Comparison of ENCODE assay signal across 19 mouse cellular contexts in the genomic region with DNA sequence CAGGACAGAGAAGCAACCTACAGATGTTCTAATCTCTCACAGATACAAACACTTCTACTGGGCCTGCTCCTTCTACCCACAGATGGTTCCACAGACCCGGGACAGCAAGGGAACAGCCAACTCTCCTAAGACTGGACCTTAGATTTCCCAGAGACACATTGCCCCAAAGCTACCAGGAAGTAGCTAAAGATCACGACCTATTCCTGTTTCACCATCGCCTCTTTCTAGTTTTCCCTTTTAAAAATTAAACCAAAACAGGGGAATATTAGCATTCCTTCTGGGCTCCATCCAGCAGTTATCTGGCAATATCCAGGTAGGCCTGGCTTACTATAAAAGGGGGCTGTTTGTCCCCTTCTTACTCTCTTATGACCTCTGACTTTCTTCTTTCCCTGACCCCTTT. TPM values are rescaled to one million over a fixed set of nuclear protein-coding genes. Genes with fewer than 3 reads are reported as not detected.
"Had no signal": no experiment of that assay in that cellular context is flagged by ENCODE, and none has a peak within 500 bp of the region (broad histone marks: within the 10 kb centered on the region; RNA-seq: fewer than 3 reads in every experiment).

No protein-coding gene starts in this region.

- H3K27ac ChIP-seq: lung, embryonic 15.5 days; macrophage; midbrain, embryonic 13.5 days; midbrain, embryonic 15.5 days; neural tube, embryonic 12.5 days; stomach, embryonic 15.5 days; stomach, postnatal 0 days had no signal

- H3K9me3 ChIP-seq: lung, embryonic 15.5 days; midbrain, embryonic 13.5 days; midbrain, embryonic 15.5 days; neural tube, embryonic 12.5 days; stomach, embryonic 15.5 days had no signal

- H3K9ac ChIP-seq: lung, embryonic 15.5 days; midbrain, embryonic 13.5 days; midbrain, embryonic 15.5 days; neural tube, embryonic 12.5 days; stomach, embryonic 15.5 days had no signal

- ATAC-seq: lung, postnatal 0 days; midbrain, embryonic 13.5 days; midbrain, embryonic 15.5 days had no signal

- DNase-seq: lung, adult 2 months; lung, postnatal 14 days; lung, postnatal 36 days; right cerebral cortex, postnatal 14 days; thymus, adult 2 months; thymus, postnatal 25 days; thymus, postnatal 4 days had no signal

- H3K4me3 ChIP-seq: lung, embryonic 15.5 days; megakaryocyte, embryonic 14.5 days; midbrain, embryonic 13.5 days; midbrain, embryonic 15.5 days; neural tube, embryonic 12.5 days; stomach, embryonic 15.5 days had no signal

- H3K36me3 ChIP-seq: lung, embryonic 15.5 days; midbrain, embryonic 13.5 days; midbrain, embryonic 15.5 days; neural tube, embryonic 12.5 days; stomach, embryonic 15.5 days had no signal

- H3K4me1 ChIP-seq: lung, embryonic 15.5 days; megakaryocyte, embryonic 14.5 days; midbrain, embryonic 15.5 days; neural tube, embryonic 12.5 days; stomach, embryonic 15.5 days had no signal

- H3K27me3 ChIP-seq: lung, embryonic 15.5 days; megakaryocyte, embryonic 14.5 days; midbrain, embryonic 13.5 days; midbrain, embryonic 15.5 days; neural tube, embryonic 12.5 days; stomach, embryonic 15.5 days had no signal

- H3K4me2 ChIP-seq: lung, embryonic 15.5 days; midbrain, embryonic 11.5 days; midbrain, embryonic 13.5 days; midbrain, embryonic 15.5 days; neural tube, embryonic 12.5 days; stomach, embryonic 15.5 days had no signal

RNA-seq across cellular contexts. Expression of gene Unc5cl, which starts 43.3 kb away (rescaled TPM):
- polyA plus RNA-seq: macrophage; midbrain, embryonic 11.5 days; neural tube, embryonic 12.5 days had no signal

RNA-seq across cellular contexts. Expression of gene Tspo2, which starts 46.7 kb away (rescaled TPM):
- polyA plus RNA-seq: macrophage; testis, adult 2 months; urinary bladder, adult 2 months had no signal
